Mouse (Mus musculus) layer of hippocampus, postnatal 10 days (tissue): ENCODE results near the gene Dusp28. TPM values are rescaled to one million over a fixed set of nuclear protein-coding genes. Genes with fewer than 3 reads are reported as not detected.

ENCODE experiments used
- DNase-seq, 2 experiments: peaks; one replicate each; pipeline ENCODE4 v3.0.0; 2021; ENCODE audit warnings: low spot score in 2 of 2
- long read RNA-seq: library from polyadenylated mRNA; stranded (forward); transcript quantifications from one replicate; pipeline ENCODE4 v2.0.0, GENCODE M21; 2023
- total RNA-seq, 2 experiments: library from RNA; stranded (reverse); gene quantifications; 2 replicates each; pipeline ENCODE4 v1.2.3; 2021

Gene Dusp28
- 1 to 10 TPM; 8.3 to 9.6 TPM for total RNA-seq
- long read RNA-seq, transcript Dusp28-201 (2 exons, 1,314 nt) = major isoform, 9 of 16 reads
- long read RNA-seq, partial matches to known transcripts = 3 of 16 reads
- long read RNA-seq, other reads (novel, unspliced or antisense) = 4 of 16 reads

DNA sequence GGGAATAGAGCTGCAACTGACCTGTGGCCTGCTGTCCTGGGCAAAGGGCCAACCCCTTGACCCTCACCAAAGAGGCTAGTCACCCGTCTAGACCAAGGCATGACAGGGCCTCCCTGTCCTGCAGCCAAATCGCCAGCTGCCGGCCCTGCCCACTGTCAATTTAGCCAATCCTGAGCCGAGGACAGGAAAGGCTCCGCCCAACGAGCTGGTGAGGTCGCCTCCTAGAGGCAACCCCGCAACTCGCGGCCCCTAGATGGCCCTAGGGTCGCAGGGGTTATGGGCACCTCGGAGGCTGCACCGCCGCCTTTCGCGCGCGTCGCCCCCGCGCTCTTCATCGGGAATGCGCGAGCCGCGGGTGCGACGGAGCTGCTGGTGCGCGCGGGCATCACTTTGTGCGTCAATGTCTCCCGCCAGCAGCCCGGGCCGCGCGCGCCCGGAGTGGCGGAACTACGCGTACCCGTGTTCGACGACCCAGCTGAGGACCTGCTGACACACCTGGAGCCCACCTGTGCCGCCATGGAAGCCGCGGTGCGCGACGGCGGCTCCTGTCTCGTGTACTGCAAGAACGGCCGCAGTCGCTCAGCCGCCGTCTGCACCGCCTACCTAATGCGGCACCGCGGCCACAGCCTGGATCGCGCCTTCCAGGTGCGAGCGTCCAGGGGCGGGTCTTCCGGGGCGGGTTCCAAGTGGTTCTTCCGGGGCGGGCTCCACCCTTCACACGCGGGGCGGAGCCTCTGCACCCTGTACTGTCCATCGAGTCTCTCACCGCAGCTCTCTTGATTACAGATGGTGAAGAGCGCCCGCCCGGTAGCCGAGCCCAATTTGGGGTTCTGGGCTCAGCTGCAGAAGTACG, at the start of gene Dusp28:
TSS of gene Dusp28 (plus strand) at position 203 of the 853 bp plus-strand sequence.
- DNase-seq = peak; percentile 76 to 81

DNA sequence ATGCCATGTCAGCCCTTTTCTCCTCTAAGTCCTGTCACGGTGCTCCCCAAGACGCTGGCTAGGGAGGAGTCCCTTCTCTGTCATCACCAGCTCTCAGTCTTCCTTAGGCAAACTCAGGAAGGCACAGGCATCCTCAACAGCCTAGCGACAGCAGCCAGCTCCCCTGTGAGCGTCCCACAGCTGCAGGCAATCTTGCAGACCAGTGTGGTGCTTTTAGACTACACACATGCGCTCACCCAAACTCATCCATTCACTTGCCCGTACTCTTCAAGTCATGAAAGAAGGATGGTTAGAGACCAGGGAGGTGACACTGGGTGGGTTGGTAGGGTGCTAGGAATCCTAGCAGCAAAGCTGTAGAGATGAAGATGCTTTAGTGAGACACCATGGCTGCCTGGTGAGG, 45.3 kb upstream of the Dusp28 start:
- no peak for DNase-seq

GRCm38 (mm10) chr1:92863268-92863667, 43.5 kb upstream of the Dusp28 start:
- no peak for DNase-seq

DNA sequence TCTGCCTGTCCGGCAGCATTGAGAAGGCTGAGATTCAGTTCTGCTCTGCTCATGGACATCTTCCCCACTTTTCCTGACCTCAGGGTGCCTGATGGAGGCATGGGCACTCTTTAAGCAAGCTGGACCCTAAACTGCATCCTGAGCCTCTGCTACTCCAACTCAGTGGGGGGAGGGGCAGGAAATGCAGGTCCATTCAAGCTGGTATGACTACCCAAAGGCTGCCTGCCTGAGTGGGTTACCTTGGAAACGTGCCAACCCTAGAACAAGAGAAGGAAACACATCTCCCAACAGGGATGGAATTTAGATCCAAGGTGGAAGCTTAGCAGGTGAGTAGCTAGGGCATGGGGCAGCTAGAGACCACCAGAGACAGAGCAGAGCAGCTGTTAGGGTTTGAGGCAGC, 40.6 kb upstream of the Dusp28 start:
- no peak for DNase-seq

GRCm38 (mm10) chr1:92869985-92870384, 36.8 kb upstream of the Dusp28 start:
- no peak for DNase-seq

- no peak for DNase-seq
Measured at GRCm38 (mm10) chr1:92872666-92873065, 34.1 kb upstream of the Dusp28 start.

DNA sequence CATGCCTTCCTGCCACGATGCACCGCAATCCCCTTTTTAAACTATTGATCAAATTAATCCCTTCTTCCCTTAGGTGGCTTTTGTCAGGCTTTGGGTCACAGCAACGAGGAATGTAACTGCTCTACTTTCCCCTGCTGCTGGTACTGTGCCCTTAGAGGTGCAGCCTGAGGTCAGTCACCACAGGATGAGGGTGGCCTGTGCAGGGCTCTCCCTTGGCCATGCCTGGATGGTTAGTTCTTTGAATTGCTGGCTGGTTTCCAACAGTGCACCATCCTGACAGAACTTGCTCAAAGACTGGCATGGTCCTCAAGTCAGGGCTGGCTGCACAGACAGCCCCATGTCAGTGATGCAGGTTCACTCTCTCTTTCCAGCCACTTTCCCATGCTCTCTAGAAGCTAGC, 32.8 kb upstream of the Dusp28 start:
- no peak for DNase-seq

GRCm38 (mm10) chr1:92875360-92876111, 31.2 kb upstream of the Dusp28 start:
- no peak for DNase-seq

DNA sequence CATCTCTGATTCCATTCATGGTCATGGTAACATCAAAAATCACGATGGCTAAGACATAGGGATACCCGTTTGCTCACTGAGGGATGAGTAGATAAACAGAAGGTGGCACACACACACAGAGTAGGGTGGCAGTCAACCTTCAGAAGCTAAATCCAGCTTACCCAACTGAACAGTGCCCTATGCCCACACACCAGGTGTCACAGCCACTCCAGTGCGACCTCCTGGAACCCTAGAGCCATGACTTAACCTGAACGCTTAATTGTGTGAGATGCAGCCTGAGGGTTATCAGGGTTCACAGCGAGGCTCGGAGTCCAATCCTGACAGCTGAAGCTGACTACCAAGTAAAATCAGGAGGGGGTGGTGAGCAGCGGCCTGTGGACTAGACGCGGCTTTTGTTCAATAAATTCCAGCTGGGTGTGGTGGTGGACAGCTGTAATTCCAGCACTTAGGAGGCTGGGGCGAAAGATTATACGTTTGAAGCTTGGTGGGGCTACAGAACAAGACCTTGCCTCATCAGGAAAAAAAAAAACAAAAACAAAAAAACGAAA, 29.3 kb upstream of the Dusp28 start:
- no peak for DNase-seq

- no peak for DNase-seq
Measured at GRCm38 (mm10) chr1:92878066-92878741, 28.6 kb upstream of the Dusp28 start.

DNA sequence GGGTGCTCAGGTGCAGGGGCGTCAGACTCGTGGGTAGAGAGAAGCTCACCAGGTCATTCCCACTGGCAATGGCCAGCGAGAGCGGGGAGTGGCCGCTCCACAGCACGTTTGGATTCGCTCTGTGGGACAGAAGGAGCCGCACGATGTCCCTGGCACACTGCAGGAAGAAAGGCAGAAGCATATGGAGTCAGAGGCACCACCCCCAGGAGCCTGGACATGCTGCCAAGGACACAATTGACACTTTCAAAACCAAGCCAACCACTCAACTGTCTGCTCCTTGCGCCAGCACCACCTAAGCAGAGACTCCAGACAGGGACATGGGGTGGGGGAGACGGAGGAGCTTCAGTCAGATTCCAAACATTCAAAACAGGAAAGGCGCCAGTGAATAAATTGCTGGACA, 27.5 kb upstream of the Dusp28 start:
- DNase-seq = peak; percentile 40 to 46

DNA sequence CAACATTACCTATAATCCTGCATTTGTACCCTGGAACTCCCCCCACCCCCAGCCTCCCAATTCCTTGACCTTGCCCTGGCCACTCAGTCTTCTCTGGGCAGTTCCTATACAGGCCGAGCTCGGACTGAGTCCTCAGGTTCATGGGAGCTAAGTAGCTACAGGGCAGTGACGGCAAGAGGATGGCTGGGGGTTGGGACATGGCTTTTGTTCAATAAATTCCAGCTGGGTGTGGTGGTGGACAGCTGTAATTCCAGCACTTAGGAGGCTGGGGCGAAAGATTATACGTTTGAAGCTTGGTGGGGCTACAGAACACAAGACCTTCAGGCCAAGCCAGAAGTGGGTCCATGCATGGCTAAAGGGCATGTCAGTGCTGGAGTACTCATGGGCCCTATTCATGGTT, 26.7 kb upstream of the Dusp28 start:
- DNase-seq = no peak

DNA sequence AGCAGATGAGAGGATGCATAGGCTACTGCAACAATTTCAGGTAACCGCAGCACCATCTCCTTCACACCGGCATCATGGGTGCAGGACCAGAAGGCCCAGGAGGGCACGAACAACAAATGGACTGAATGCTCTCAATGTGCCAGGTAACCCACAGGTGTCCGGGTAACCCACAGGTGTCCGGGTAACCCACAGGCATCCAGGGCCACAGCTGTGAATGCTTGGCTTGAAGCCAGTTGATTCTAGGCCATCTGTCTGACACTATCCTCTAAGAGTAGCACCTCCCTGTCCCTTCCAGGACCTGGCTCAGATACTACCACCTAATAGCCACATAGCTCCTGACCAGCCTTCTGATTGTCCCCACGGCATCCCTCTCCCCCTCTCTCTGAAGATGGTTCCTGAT, 24.8 kb upstream of the Dusp28 start:
- no peak for DNase-seq

DNA sequence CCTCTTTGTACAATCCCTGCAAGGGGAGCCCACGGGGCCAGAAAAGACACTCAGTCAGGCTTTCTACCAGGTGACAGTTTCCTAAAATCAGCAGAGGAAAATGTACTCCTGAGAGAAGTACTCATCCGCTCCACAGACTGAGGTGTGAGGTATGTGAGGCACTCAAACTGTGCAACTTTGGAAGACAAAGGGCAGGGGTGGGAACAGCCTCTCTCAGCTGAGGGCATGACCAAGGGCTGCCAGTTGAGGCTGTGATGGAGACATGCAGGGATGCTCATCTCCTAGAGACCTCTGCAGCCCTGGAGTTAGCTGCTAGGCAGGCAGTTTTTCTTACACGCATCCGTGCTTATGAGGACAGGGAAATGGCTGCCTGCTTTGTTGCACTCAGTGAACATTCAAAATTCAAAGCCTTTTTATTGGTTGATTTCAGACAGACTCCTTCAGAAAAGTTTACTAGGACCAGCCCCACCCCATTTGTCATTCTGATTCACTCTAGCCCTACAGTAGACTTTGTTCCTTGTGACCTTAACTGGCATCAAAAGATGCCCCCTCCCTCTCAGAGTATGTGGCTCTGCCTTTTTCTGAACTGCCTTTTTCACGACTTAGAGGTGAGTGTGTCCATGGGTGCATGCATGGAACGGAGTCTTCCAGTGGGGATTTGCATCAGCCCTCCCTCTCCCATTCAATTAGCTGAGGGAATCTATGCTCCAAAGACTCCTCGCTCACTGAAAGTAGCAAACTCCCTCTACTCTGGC, 17.7 kb upstream of the Dusp28 start:
- DNase-seq = no peak

- DNase-seq = no peak
Measured at GRCm38 (mm10) chr1:92892791-92893190, 14.0 kb upstream of the Dusp28 start.

GRCm38 (mm10) chr1:92893896-92894295, 12.9 kb upstream of the Dusp28 start:
- no peak for DNase-seq

DNA sequence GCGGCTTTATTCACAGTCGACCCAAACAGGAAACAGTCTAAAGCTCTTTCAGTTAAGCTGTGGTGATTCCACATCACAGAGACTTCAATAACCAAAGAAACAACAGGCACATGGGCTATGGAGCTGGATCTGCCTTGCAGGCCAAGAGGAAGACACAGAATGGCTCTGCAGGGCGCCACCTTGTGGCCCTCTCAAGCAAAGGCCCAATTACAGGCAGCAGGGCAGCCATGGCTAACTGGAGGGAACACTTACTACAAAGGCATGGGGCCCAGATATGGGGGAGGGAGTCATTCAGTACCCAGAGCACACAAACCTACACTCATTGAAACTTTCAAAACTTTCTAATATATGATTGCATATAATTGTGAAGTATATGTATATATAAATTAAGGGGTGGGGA, 11.7 kb upstream of the Dusp28 start:
- DNase-seq = peak; percentile 85

DNA sequence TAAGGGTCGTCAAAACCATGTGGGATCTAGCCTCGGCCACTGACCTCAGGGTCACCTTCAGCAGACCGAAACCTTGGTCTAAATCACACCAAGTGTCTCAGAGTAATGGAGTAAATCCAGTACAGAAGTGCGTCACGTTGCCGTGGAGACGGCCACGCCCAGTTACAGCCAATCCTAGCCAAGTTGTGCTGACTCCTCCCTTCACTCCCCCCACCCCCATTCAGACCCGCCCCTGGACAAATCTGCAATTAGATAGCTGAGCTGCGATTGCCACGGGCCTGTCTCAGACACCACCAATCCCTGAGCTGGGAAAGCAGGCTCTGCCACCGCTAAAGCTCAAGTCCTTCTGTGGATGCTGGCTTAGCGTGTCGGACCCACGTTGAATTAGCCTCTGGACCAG, 4.0 kb upstream of the Dusp28 start, which contains the start of gene Ankmy1:
TSS of gene Ankmy1 (minus strand) at position 121 of the 400 bp plus-strand sequence.
- peak; percentile 61 to 67 for DNase-seq

DNA sequence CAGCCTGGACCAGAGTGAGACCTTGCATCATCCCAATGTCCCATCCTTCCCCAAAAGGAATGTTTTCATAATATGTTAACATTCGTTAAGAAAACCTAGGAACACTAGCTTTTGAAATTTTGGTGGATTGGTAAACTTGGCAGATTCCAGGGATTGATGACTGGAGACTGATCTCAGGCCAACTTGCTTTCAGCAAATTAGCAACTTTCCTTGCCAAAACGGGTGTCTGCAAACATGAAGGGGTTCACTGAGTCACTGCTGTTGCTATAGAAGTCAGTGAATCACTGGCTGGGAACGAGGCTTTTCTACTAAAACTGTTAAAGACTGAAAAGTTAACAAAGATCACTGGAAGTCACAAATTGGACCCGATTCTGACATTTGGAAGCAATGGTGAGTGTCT, 3.2 kb upstream of the Dusp28 start:
- no peak for DNase-seq

DNA sequence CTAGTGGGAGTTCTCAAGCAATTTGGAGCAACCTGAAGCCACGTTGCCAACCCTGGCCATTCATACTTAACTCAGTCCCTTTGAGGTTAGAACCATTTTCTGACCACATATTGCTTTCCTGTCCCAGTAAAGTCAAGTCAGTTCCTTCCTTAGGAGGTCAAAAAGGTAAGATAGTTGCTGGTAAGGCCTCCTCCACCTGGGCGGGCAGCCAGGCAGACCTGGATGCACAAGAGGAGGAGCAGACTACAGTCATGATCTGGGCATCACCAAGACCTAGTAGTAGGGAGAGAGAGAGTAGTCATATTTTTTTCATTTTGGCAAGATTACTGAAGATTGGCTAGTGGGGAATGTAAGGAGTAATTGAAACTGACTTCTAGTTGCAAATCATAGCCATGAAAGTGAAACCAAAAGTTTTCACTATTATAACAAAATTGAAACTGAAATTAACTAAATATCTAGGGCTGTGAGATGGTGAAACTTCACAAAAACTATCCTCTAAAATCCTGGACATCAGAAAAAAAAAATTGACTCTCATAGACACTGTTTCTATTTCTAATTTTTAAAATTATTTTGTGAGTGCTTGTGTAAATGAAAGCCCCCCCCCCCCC, 974 bp upstream of the Dusp28 start:
- no peak for DNase-seq
